Mouse (Mus musculus) spleen, adult 2 months (tissue): ENCODE data around the gene Fam25c. TPM values are rescaled to one million over a fixed set of nuclear protein-coding genes. Genes with fewer than 3 reads are reported as not detected.
A peak's percentile ranks its signal among the peaks of the same experiment; 100 is the strongest.

Experiments used
- DNase-seq, 2 experiments: peaks; one replicate each; pipeline versions ENCODE4 v3.0.0 to v3.0.0-alpha.2; 2012 to 2021; ENCODE audit warnings: low spot score in 2 of 2, low read depth in 1 of 2
- H3K27ac ChIP-seq: fragments of 200-500 bp; 2 replicates; pipeline ENCODE4 v1.5.1; 2012; ENCODE audit warnings: low read length, inconsistent platforms; ENCODE audit not compliant: insufficient read depth
- H3K27me3 ChIP-seq: fragments of 200-500 bp; 2 replicates; pipeline ENCODE4 v1.6.1; 2012; ENCODE audit warnings: mild to moderate bottlenecking, moderate library complexity, low read length, inconsistent platforms; ENCODE audit not compliant: control insufficient read depth, insufficient read depth
- H3K36me3 ChIP-seq: fragments of 200-500 bp; 2 replicates; pipeline ENCODE4 v1.6.1; 2012; ENCODE audit warnings: mild to moderate bottlenecking, low read length, inconsistent platforms; ENCODE audit not compliant: control insufficient read depth, insufficient read depth
- H3K4me1 ChIP-seq: fragments of 200-500 bp; 2 replicates; pipeline ENCODE4 v1.6.1; 2011; ENCODE audit warnings: inconsistent platforms; ENCODE audit not compliant: control insufficient read depth, insufficient read depth, insufficient read length
- H3K4me3 ChIP-seq: fragments of 200-500 bp; 2 replicates; pipeline ENCODE4 v1.5.1; 2011; ENCODE audit warnings: mild to moderate bottlenecking, inconsistent platforms; ENCODE audit not compliant: insufficient read depth, insufficient read length; ENCODE audit errors: extremely low read depth
- CTCF ChIP-seq: fragments of 200-500 bp; IDR thresholded peaks from 2 replicates; pipeline ENCODE4 v1.5.1; 2011; ENCODE audit warnings: mild to moderate bottlenecking, inconsistent platforms; ENCODE audit not compliant: insufficient read depth, insufficient read length, insufficient replicate concordance; ENCODE audit errors: extremely low read depth
- POLR2A ChIP-seq: fragments of 200-500 bp; IDR thresholded peaks from 2 replicates; pipeline ENCODE4 v1.6.1; 2011; ENCODE audit warnings: low read depth, low read length, inconsistent platforms
- WGBS: fragments of 180-500 bp; shearing (Covaris S2); methylation state at CpG from one replicate; pipeline ENCODE4 v1.1.7; 2018; 5-methylcytosine and 5-hydroxymethylcytosine counted together
- polyA plus RNA-seq: library from polyadenylated mRNA; depleted of rRNA; stranded (reverse); fragments of >200 nt; gene quantifications from 2 replicates; pipeline ENCODE4 v1.2.3, GENCODE M21; 2012

The Fam25c gene
- polyA plus RNA-seq, 1 experiment: not detected

- H3K4me3 ChIP-seq: no peak overlapping the region
- no peak overlapping the region for H3K27ac ChIP-seq
- WGBS: 90% methylated on average over 5 of the region's 5 CpGs
- no peaks in the 10 kb centered on the region for H3K4me1 ChIP-seq
- TF ChIP-seq CTCF (no peak), POLR2A (no peak)
- no peaks in the 10 kb centered on the region for H3K36me3 ChIP-seq
- H3K27me3 ChIP-seq: no peaks in the 10 kb centered on the region
- DNase-seq: no peak
These were observed 42.6 kb upstream of the Fam25c start for GRCm38 (mm10) chr14:34397871-34398270.

GRCm38 (mm10) chr14:34393295-34393694 lies 38.1 kb upstream of the Fam25c start:
- Histone ChIP-seq H3K36me3 (no peaks in the 10 kb centered on the region), H3K27me3 (no peaks in the 10 kb centered on the region), H3K27ac (no peak overlapping the region), H3K4me1 (no peaks in the 10 kb centered on the region), H3K4me3 (no peak overlapping the region)
- 80% methylated on average over 4 of the region's 4 CpGs for WGBS
- TF ChIP-seq CTCF (no peak), POLR2A (no peak)
- DNase-seq: no peak

DNA sequence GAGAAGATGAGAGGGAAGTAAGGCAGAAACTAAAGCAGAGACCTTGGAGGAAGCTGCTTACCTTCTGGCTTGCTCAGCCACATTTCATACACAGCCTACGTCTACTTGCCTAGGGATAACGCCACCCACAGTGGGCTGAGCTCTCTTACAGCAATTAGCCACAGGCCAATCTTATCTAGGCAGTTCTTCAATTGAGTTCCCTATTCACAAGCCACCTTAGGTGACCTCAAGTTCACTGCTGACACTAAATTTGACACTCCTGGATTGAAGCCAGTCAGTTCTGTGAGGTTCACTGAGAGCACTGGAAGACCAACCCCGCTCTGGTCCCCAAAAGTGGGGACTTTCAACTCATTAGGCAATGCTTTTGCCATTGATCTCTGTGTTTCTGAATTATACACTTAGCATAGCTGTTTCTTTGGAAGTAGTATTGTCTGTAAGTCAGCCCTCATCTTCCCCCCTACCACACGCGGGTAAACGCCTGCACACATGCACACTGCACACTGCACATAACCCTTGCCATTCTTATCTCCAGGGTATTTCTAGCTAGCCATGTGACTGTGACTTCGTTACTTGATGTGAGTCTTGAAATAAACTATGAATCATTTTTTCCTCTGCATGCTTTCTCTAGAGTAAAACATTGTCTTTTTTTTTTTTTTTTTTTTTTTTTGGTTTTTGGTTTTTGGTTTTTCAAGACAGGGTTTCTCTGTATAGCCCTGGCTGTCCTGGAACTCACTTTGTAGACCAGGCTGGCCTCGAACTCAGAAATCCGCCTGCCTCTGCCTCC lies 27.9 kb upstream of the Fam25c start:
- TF ChIP-seq CTCF: no peak
- no peak for DNase-seq
- WGBS: 89% methylated on average over 9 of the region's 9 CpGs

DNA sequence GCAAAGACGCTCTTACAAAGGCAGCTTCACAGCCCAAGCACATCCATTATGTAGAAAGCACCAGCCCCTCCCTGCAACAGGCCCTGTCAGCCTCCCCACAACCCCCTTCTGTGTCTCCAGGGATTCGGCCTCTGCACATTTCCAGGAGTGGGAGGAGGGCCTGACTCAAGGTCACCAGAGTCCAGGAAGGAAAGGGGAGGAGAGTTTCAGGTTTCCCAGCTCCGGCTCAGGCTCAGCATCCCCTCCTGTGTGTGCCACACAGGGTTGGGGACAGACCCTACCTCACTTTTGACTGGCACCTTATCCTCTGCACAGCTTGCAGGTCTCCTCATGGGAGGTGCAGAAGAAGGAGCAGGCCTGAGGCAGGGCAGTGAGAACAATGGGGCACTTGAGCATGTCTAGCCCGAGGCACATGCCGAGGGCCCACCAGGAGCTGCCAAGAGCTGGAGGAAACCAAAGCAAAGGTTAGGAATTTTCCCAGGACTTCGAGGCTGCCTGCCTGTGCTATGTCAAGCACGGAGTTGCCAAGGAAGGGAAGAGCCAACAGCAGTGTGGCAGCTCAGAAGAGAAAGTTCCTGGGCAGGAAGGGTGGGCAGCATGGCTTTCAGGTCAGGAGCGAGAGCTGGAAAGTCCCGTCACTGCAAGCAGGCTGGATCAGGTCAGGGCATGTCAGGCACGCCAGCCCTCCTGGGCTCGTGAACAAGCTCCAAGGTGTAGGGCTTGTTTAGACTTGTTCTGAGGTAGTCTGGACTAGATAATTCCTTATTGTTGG lies 23.5 kb upstream of the Fam25c start:
- H3K4me3 ChIP-seq: no peak overlapping the region
- no peaks in the 10 kb centered on the region for H3K36me3 ChIP-seq
- no peak overlapping the region for H3K27ac ChIP-seq
- 81% methylated on average over 11 of the region's 11 CpGs for WGBS
- TF ChIP-seq POLR2A (no peak), CTCF (no peak)
- no peaks in the 10 kb centered on the region for H3K4me1 ChIP-seq
- no peaks in the 10 kb centered on the region for H3K27me3 ChIP-seq
- DNase-seq: no peak

More for the DNA sequence above, 27.9 kb upstream of the Fam25c start:
- Histone ChIP-seq H3K27me3 (no peaks in the 10 kb centered on the region), H3K27ac (no peak overlapping the region), H3K4me1 (no peaks in the 10 kb centered on the region), H3K36me3 (no peaks in the 10 kb centered on the region), H3K4me3 (no peak overlapping the region)

GRCm38 (mm10) chr14:34377121-34377520 lies 21.9 kb upstream of the Fam25c start:
- TF ChIP-seq CTCF: no peak
- no peak for TF ChIP-seq POLR2A
- H3K27ac ChIP-seq: 0 out of 2 replicates have a peak overlapping the region, but pooled peaks have one; percentile 13
- 69% methylated on average over 4 of the region's 4 CpGs for WGBS
- H3K36me3 ChIP-seq: no peaks in the 10 kb centered on the region
- no peaks in the 10 kb centered on the region for H3K27me3 ChIP-seq
- no peak for DNase-seq
- H3K4me3 ChIP-seq: no peak overlapping the region; the same call in 1 of the 2 replicates
- no peaks in the 10 kb centered on the region for H3K4me1 ChIP-seq

DNA sequence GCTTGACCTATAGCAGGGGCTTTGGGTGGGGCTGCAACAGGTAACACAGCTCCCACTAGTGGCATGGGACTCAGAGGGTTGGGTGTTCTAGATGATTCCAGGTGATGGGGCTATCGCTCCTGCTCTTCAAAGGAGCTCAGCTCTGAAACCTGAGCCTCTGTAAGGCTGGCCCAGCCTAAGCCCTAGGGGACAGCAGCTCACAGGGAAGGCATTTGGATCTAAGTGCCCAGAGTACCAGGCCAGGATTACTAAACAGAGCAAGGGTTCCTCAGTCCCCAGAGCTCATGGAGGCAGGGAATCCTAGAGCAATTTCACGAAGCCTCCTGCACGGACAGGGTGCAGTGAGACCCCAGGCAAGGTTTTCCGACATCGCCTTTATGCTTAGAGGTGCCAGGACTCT lies 20.7 kb upstream of the Fam25c start:
- no peaks in the 10 kb centered on the region for H3K27me3 ChIP-seq
- no peak for DNase-seq
- no peaks in the 10 kb centered on the region for H3K4me1 ChIP-seq
- no peak overlapping the region for H3K27ac ChIP-seq
- 88% methylated on average over 5 of the region's 5 CpGs for WGBS
- TF ChIP-seq CTCF: no peak
- no peak for TF ChIP-seq POLR2A
- H3K36me3 ChIP-seq: no peaks in the 10 kb centered on the region
- no peak overlapping the region for H3K4me3 ChIP-seq

DNA sequence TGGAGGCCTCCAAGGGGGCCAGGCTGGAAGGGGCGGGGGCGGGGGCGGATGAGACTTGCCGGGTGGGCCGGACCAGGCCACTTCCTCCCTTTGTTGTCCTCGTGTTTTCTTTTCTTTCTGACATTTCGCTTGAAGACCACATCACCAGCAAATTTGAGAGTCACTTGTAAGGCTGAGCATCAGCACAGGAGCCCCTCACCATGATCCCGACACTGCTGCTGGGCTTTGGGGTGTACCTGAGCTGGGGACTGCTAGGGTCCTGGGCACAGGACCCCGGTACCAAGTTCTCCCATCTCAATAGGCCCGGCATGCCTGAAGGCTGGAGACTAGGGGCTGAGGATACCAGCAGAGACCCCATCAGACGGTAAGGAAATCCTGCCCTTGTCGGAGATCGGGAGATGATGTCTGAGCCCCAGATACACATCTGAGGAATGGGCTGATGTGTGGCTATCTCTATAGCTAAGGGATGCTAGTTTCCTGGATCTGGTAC lies 20.2 kb upstream of the Fam25c start, which contains the start of gene Mmrn2:
Gene Mmrn2 (plus strand): TSS at position 51 of the 490 bp plus-strand sequence.
- Histone ChIP-seq H3K4me1 (no peaks in the 10 kb centered on the region), H3K36me3 (no peaks in the 10 kb centered on the region), H3K27ac (0 out of 2 replicates have a peak within 1 kb of the TSS, but pooled peaks have one; percentile 7), H3K27me3 (no peaks in the 10 kb centered on the region), H3K4me3 (no peak within 1 kb of the TSS)
- TF ChIP-seq POLR2A: no peak
- 53% methylated on average over 13 of the region's 13 CpGs for WGBS
- DNase-seq: no peak
